Mouse (Mus musculus): ENCODE data around the gene Gm4881.

DNA sequence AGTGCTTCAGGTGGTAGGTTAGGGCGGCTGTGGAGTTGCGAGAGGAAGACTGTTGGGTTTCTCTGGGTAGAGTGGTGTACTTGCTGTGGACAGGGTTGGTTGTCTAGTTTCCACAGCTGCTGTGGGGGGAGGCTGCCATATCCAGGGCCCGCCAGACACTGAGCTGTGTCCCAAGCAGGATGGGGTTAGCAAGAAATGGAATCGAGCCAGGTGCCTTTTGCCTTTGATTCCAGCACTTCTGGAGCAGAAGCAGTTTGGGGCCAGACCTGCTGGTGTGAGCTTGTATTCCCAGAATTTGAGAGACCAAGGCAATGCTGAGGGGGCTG, 58.0 kb downstream of the Gm4881 start:
- TF ChIP-seq ZNF384 (IDR thresholded peaks at IDR 0.05; ENCODE audit: low read depth, low read length): no peak
- no peak for TF ChIP-seq TAL1 (IDR thresholded peaks at IDR 0.05; ENCODE audit: low read length)
- TF ChIP-seq POLR2A (IDR thresholded peaks at IDR 0.05; ENCODE audit: control insufficient read depth in 1 of 2, insufficient read depth in 1 of 2, low read depth in 1 of 2, low read length in 2 of 2, poor library complexity in 1 of 2): no peak; a peak in 1 of 4 replicates
- TF ChIP-seq USF1 (IDR thresholded peaks at IDR 0.05; ENCODE audit: low read depth, low read length): no peak
